Mouse (Mus musculus) hindbrain, embryonic 11.5 days (tissue): ENCODE data around the gene Kmt2d. TPM values are rescaled to one million over a fixed set of nuclear protein-coding genes. Genes with fewer than 3 reads are reported as not detected.
A peak's percentile ranks its signal among the peaks of the same experiment; 100 is the strongest.

ENCODE experiments used
- ATAC-seq: fragments of 200-750 bp; cut with Nextera tagmentation; 2 replicates; pipeline ENCODE4 v1.8.0; 2017; ENCODE audit warnings: mild to moderate bottlenecking, moderate TSS enrichment, moderate library complexity; ENCODE audit not compliant: low FRiP score
- DNase-seq: peaks from one replicate; pipeline ENCODE4 v3.0.0-alpha.2; 2015; ENCODE audit warnings: low spot score
- H3K27ac ChIP-seq: fragments of 300-500 bp; sonication (generic); 2 replicates; pipeline ENCODE4 v1.5.1; 2014; ENCODE audit warnings: mild to moderate bottlenecking, low read depth, low read length
- H3K27me3 ChIP-seq: fragments of 300-500 bp; sonication (generic); 2 replicates; pipeline ENCODE4 v1.6.1; 2014; ENCODE audit warnings: mild to moderate bottlenecking, low read length, moderate library complexity, mixed read lengths; ENCODE audit not compliant: control insufficient read depth, insufficient read depth
- H3K36me3 ChIP-seq: fragments of 300-500 bp; sonication (generic); 2 replicates; pipeline ENCODE4 v1.6.1; 2014; ENCODE audit warnings: mild to moderate bottlenecking, low read length, moderate library complexity, mixed read lengths; ENCODE audit not compliant: control insufficient read depth, insufficient read depth
- H3K4me1 ChIP-seq: fragments of 300-500 bp; sonication (generic); replicated peaks from 2 replicates; pipeline ENCODE4 v1.6.1; 2014; ENCODE audit warnings: low read length, mixed read lengths; ENCODE audit not compliant: control insufficient read depth, insufficient read depth
- H3K4me2 ChIP-seq: fragments of 300-500 bp; sonication (generic); replicated peaks from 2 replicates; pipeline ENCODE4 v1.6.1; 2014; ENCODE audit warnings: mild to moderate bottlenecking, low read depth, low read length
- H3K4me3 ChIP-seq: fragments of 300-500 bp; sonication (generic); 2 replicates; pipeline ENCODE4 v1.5.1; 2014; ENCODE audit warnings: low read depth, low read length
- H3K9ac ChIP-seq: fragments of 300-500 bp; sonication (generic); 2 replicates; pipeline ENCODE4 v1.6.1; 2014; ENCODE audit warnings: low read depth, low read length
- H3K9me3 ChIP-seq: fragments of 300-500 bp; sonication (generic); 2 replicates; pipeline ENCODE4 v1.6.1; 2016; ENCODE audit warnings: low read length; ENCODE audit not compliant: control insufficient read depth
- WGBS: fragments of 180-500 bp; shearing (Covaris S2); extraction: QIAGEN DNeasy Blood & Tissue Kit; methylation state at CpG from one replicate; pipeline ENCODE4 v1.1.7; 2014; 5-methylcytosine and 5-hydroxymethylcytosine counted together
- polyA plus RNA-seq: library from polyadenylated mRNA; unstranded; fragments of >200 nt; fragmentation: Nextera tagmentation; extraction: Ambion mirVana; gene quantifications from 2 replicates; pipeline ENCODE4 v1.2.1, GENCODE M21; 2014

The Kmt2d gene
- polyA plus RNA-seq, 1 experiment from 2014 or later: 20.5 TPM

GRCm38 (mm10) chr15:98901530-98901929, 30.5 kb upstream of the Kmt2d start:
- no peak overlapping the region for H3K27ac ChIP-seq
- WGBS: 59% methylated on average over 1 of the region's 1 CpGs
- no peak overlapping the region for H3K4me2 ChIP-seq
- H3K9ac ChIP-seq: no peak overlapping the region
- H3K9me3 ChIP-seq: no peaks in the 10 kb centered on the region
- H3K36me3 ChIP-seq: 0 out of 2 replicates have a peak, but pooled peaks cover 2% of the 10 kb centered on the region
- peaks cover 29% of the 10 kb centered on the region for H3K27me3 ChIP-seq
- ATAC-seq (no peak), DNase-seq (no peak)
- H3K4me3 ChIP-seq: no peak overlapping the region
- peaks cover 8% of the 10 kb centered on the region; the same call in 1 of the 2 replicates for H3K4me1 ChIP-seq

GRCm38 (mm10) chr15:98897928-98898800, 27.2 kb upstream of the Kmt2d start, which contains the start of gene Dhh:
Dhh (minus strand) TSS chr15:98898540.
- no peaks in the 10 kb centered on the region for H3K9me3 ChIP-seq
- peak within 1 kb of the TSS; percentile 20; the same call in 1 of the 2 replicates for H3K4me3 ChIP-seq
- peak within 1 kb of the TSS; percentile 34 for H3K4me2 ChIP-seq
- ATAC-seq (no peak), DNase-seq (peak; percentile 53)
- 1% methylated on average over 41 of the region's 41 CpGs for WGBS
- H3K36me3 ChIP-seq: no peaks in the 10 kb centered on the region
- peaks cover 25% of the 10 kb centered on the region for H3K4me1 ChIP-seq
- peaks cover 62% of the 10 kb centered on the region for H3K27me3 ChIP-seq
- H3K27ac ChIP-seq: no peak within 1 kb of the TSS
- 0 out of 2 replicates have a peak within 1 kb of the TSS, but pooled peaks have one; percentile 15 for H3K9ac ChIP-seq

GRCm38 (mm10) chr15:98897495-98897894, 26.5 kb upstream of the Kmt2d start:
- DNase-seq: no peak
- Histone ChIP-seq H3K4me1 (peaks cover 25% of the 10 kb centered on the region), H3K4me3 (0 out of 2 replicates have a peak overlapping the region, but pooled peaks have one; percentile 20)

GRCm38 (mm10) chr15:98895635-98896589, 24.9 kb upstream of the Kmt2d start:
- WGBS: 1% methylated on average over 41 of the region's 41 CpGs
- no peaks in the 10 kb centered on the region for H3K9me3 ChIP-seq
- peak overlapping the region; percentile 52 for H3K4me2 ChIP-seq
- peaks cover 80% of the 10 kb centered on the region for H3K27me3 ChIP-seq
- no peak for ATAC-seq
- H3K9ac ChIP-seq: peak overlapping the region; percentile 59
- peak overlapping the region; percentile 11; the same call in 1 of the 2 replicates for H3K27ac ChIP-seq
- H3K36me3 ChIP-seq: no peaks in the 10 kb centered on the region
- H3K4me1 ChIP-seq: peaks cover 25% of the 10 kb centered on the region
- peak overlapping the region; percentile 27 for H3K4me3 ChIP-seq
- DNase-seq: peak; percentile 77

More at GRCm38 (mm10) chr15:98897495-98897894, 26.5 kb upstream of the Kmt2d start:
- ATAC-seq: no peak
- Histone ChIP-seq H3K9ac (0 out of 2 replicates have a peak overlapping the region, but pooled peaks have one; percentile 15), H3K27me3 (peaks cover 69% of the 10 kb centered on the region), H3K27ac (no peak overlapping the region), H3K36me3 (no peaks in the 10 kb centered on the region), H3K4me2 (peak overlapping the region; percentile 34; the same call in 1 of the 2 replicates), H3K9me3 (no peaks in the 10 kb centered on the region)
- WGBS: 2% methylated on average over 10 of the region's 10 CpGs

GRCm38 (mm10) chr15:98894746-98895634, 24.0 kb upstream of the Kmt2d start:
- peaks cover 80% of the 10 kb centered on the region for H3K27me3 ChIP-seq
- ATAC-seq (no peak), DNase-seq (peak; percentile 65)
- no peaks in the 10 kb centered on the region for H3K9me3 ChIP-seq
- H3K4me1 ChIP-seq: peaks cover 25% of the 10 kb centered on the region
- H3K36me3 ChIP-seq: no peaks in the 10 kb centered on the region
- peak overlapping the region; percentile 94 for H3K4me2 ChIP-seq
- 2% methylated on average over 38 of the region's 38 CpGs for WGBS
- no peak overlapping the region for H3K27ac ChIP-seq
- H3K9ac ChIP-seq: peak overlapping the region; percentile 59; the same call in 1 of the 2 replicates
- peak overlapping the region; percentile 42 for H3K4me3 ChIP-seq

- H3K4me2 ChIP-seq: peak within 1 kb of the TSS; percentile 94
- peak within 1 kb of the TSS; percentile 59 for H3K9ac ChIP-seq
- H3K36me3 ChIP-seq: no peaks in the 10 kb centered on the region
- H3K27ac ChIP-seq: no peak within 1 kb of the TSS
- peak within 1 kb of the TSS; percentile 42 for H3K4me3 ChIP-seq
- peaks cover 25% of the 10 kb centered on the region for H3K4me1 ChIP-seq
- peaks cover 76% of the 10 kb centered on the region for H3K27me3 ChIP-seq
- under 1% methylated on average over 77 of the region's 77 CpGs for WGBS
- no peaks in the 10 kb centered on the region for H3K9me3 ChIP-seq
- DNase-seq (peak; percentile 67), ATAC-seq (no peak)
Measured at GRCm38 (mm10) chr15:98893940-98894745, 23.1 kb upstream of the Kmt2d start, which contains the start of gene Rhebl1. Rhebl1 (minus strand) TSS chr15:98894540.

- 32% methylated on average over 4 of the region's 4 CpGs for WGBS
- no peak for DNase-seq
Measured at GRCm38 (mm10) chr15:98893036-98893435, 22.0 kb upstream of the Kmt2d start.

More at GRCm38 (mm10) chr15:98893036-98893435, 22.0 kb upstream of the Kmt2d start:
- Histone ChIP-seq H3K4me2 (no peak overlapping the region), H3K9ac (no peak overlapping the region), H3K27ac (no peak overlapping the region), H3K4me3 (no peak overlapping the region), H3K27me3 (peaks cover 66% of the 10 kb centered on the region), H3K9me3 (no peaks in the 10 kb centered on the region), H3K4me1 (peaks cover 21% of the 10 kb centered on the region), H3K36me3 (no peaks in the 10 kb centered on the region)
- ATAC-seq: no peak
